Mouse (Mus musculus): ENCODE measurements around the gene Kcnq2. TPM values are rescaled to one million over a fixed set of nuclear protein-coding genes. Genes with fewer than 3 reads are reported as not detected.

Kcnq2 gene
- total and polyA plus RNA-seq, 3 experiments: 0.19 to 0.57 TPM; not detected in 1

- Histone ChIP-seq H3K9me3 (replicated peaks; ENCODE audit: insufficient read depth, low read length) (no peaks in the 10 kb centered on the region), H3K27me3 (ENCODE audit: control insufficient read depth in 1 of 2, insufficient read depth in 2 of 2, low read length in 2 of 2) (no peaks in the 10 kb centered on the region; a peak in 1 of 4 replicates), H3K9ac (ENCODE audit: control insufficient read depth, low read depth, low read length, poor library complexity, severe bottlenecking) (no peak overlapping the region), H3K36me3 (ENCODE audit: control insufficient read depth in 1 of 2, insufficient read depth in 2 of 2, low read length in 2 of 2) (peaks cover 0 to 5% of the 10 kb centered on the region in 2 experiments; a peak in 1 of 4 replicates), H3K4me1 (ENCODE audit: control insufficient read depth in 1 of 2, insufficient read depth in 2 of 2, low read length in 2 of 2) (no peaks in the 10 kb centered on the region), H3K4me3 (ENCODE audit: control insufficient read depth in 1 of 2, insufficient read depth in 1 of 2, low read depth in 2 of 2, low read length in 2 of 2) (peak overlapping the region; percentile 18 to 21; a peak in 1 of 4 replicates), H3K27ac (ENCODE audit: control insufficient read depth, low read depth, low read length) (no peak overlapping the region), H3K79me2 (ENCODE audit: control insufficient read depth, insufficient read depth, low read length, poor library complexity) (no peaks in the 10 kb centered on the region)
- no peak for TF ChIP-seq E2F4 (IDR thresholded peaks at IDR 0.05; ENCODE audit: borderline replicate concordance, low read depth, low read length)
- TF ChIP-seq SMC3 (IDR thresholded peaks at IDR 0.05; ENCODE audit: low read depth, low read length): no peak
- TF ChIP-seq GATA1 (IDR thresholded peaks at IDR 0.05; ENCODE audit: low read depth, low read length): peak; percentile 70
- DNase-seq (ENCODE audit: low read depth, low spot score): peak; percentile 59
Observed at GRCm38 (mm10) chr2:181178471-181178870, 43.4 kb upstream of the Kcnq2 start.

GRCm38 (mm10) chr2:181178015-181178414, 42.9 kb upstream of the Kcnq2 start:
- Histone ChIP-seq H3K27ac (ENCODE audit: control insufficient read depth, low read depth, low read length) (no peak overlapping the region), H3K79me2 (ENCODE audit: control insufficient read depth, insufficient read depth, low read length, poor library complexity) (no peaks in the 10 kb centered on the region), H3K36me3 (ENCODE audit: control insufficient read depth in 1 of 2, insufficient read depth in 2 of 2, low read length in 2 of 2) (peaks cover 0 to 5% of the 10 kb centered on the region in 2 experiments; a peak in 1 of 4 replicates), H3K27me3 (ENCODE audit: control insufficient read depth in 1 of 2, insufficient read depth in 2 of 2, low read length in 2 of 2) (no peaks in the 10 kb centered on the region; a peak in 1 of 4 replicates), H3K9me3 (replicated peaks; ENCODE audit: insufficient read depth, low read length) (no peaks in the 10 kb centered on the region), H3K4me1 (ENCODE audit: control insufficient read depth in 1 of 2, insufficient read depth in 2 of 2, low read length in 2 of 2) (no peaks in the 10 kb centered on the region), H3K9ac (ENCODE audit: control insufficient read depth, low read depth, low read length, poor library complexity, severe bottlenecking) (no peak overlapping the region), H3K4me3 (ENCODE audit: control insufficient read depth in 1 of 2, insufficient read depth in 1 of 2, low read depth in 2 of 2, low read length in 2 of 2) (peak overlapping the region; percentile 18 to 21; a peak in 1 of 4 replicates)
- peak; percentile 48 for DNase-seq (ENCODE audit: low read depth, low spot score)
- peak; percentile 64 for TF ChIP-seq ELF1 (IDR thresholded peaks at IDR 0.05; ENCODE audit: low read depth, low read length)
- TF ChIP-seq POLR2A (IDR thresholded peaks at IDR 0.05; ENCODE audit: control insufficient read depth in 1 of 2, insufficient read depth in 1 of 2, low read depth in 1 of 2, low read length in 2 of 2, poor library complexity in 1 of 2): peak in 1 of 2 experiments; percentile 28; a peak in 1 of 4 replicates
- TF ChIP-seq MAX (IDR thresholded peaks at IDR 0.05; ENCODE audit: low read length): no peak
- TF ChIP-seq HCFC1 (IDR thresholded peaks at IDR 0.05; ENCODE audit: low read depth, low read length): 0 out of 2 replicates have a peak, but pooled peaks have one; percentile 12
- peak; percentile 87 for TF ChIP-seq ZNF384 (IDR thresholded peaks at IDR 0.05; ENCODE audit: low read depth, low read length)

GRCm38 (mm10) chr2:181174646-181175045, 39.5 kb upstream of the Kcnq2 start:
- Histone ChIP-seq H3K9me3 (replicated peaks; ENCODE audit: insufficient read depth, low read length) (no peaks in the 10 kb centered on the region), H3K36me3 (ENCODE audit: control insufficient read depth in 1 of 2, insufficient read depth in 2 of 2, low read length in 2 of 2) (peaks cover 0 to 5% of the 10 kb centered on the region in 2 experiments; a peak in 1 of 4 replicates), H3K4me1 (ENCODE audit: control insufficient read depth in 1 of 2, insufficient read depth in 2 of 2, low read length in 2 of 2) (no peaks in the 10 kb centered on the region), H3K4me3 (ENCODE audit: control insufficient read depth in 1 of 2, insufficient read depth in 1 of 2, low read depth in 2 of 2, low read length in 2 of 2) (no peak overlapping the region), H3K79me2 (ENCODE audit: control insufficient read depth, insufficient read depth, low read length, poor library complexity) (no peaks in the 10 kb centered on the region), H3K27me3 (ENCODE audit: control insufficient read depth in 1 of 2, insufficient read depth in 2 of 2, low read length in 2 of 2) (no peaks in the 10 kb centered on the region; a peak in 1 of 4 replicates), H3K27ac (ENCODE audit: control insufficient read depth, low read depth, low read length) (no peak overlapping the region), H3K9ac (ENCODE audit: control insufficient read depth, low read depth, low read length, poor library complexity, severe bottlenecking) (no peak overlapping the region)
- no peak for DNase-seq (ENCODE audit: low read depth, low spot score)
- no peak for TF ChIP-seq ZKSCAN1 (IDR thresholded peaks at IDR 0.05; ENCODE audit: low read depth, low read length)
- TF ChIP-seq CHD2 (IDR thresholded peaks at IDR 0.05; ENCODE audit: low read length): no peak
- no peak for TF ChIP-seq MYC (IDR thresholded peaks at IDR 0.05; ENCODE audit: low read depth, low read length)
- no peak for TF ChIP-seq POLR2AphosphoS5 (IDR thresholded peaks at IDR 0.05; ENCODE audit: borderline replicate concordance, low read depth, low read length)
- no peak for TF ChIP-seq USF2 (IDR thresholded peaks at IDR 0.05; ENCODE audit: borderline replicate concordance in 1 of 2, insufficient read depth in 1 of 2, low read depth in 1 of 2, low read length in 2 of 2)
- TF ChIP-seq MYB (IDR thresholded peaks at IDR 0.05; ENCODE audit: low read depth, low read length): no peak
- no peak for TF ChIP-seq SMC3 (IDR thresholded peaks at IDR 0.05; ENCODE audit: low read depth, low read length)
- no peak for TF ChIP-seq GATA1 (IDR thresholded peaks at IDR 0.05; ENCODE audit: low read depth, low read length)
- TF ChIP-seq ZC3H11A (IDR thresholded peaks at IDR 0.05; ENCODE audit: low read depth, low read length): no peak
- TF ChIP-seq POLR2A (IDR thresholded peaks at IDR 0.05; ENCODE audit: control insufficient read depth in 1 of 2, insufficient read depth in 1 of 2, low read depth in 1 of 2, low read length in 2 of 2, poor library complexity in 1 of 2): no peak
